Mouse (Mus musculus): ENCODE data around the gene Mapk10. TPM values are rescaled to one million over a fixed set of nuclear protein-coding genes. Genes with fewer than 3 reads are reported as not detected.

Mapk10 gene
- polyA plus RNA-seq, 1 experiment from 2014 or later, result 0.86 TPM

- H3K4me2 ChIP-seq, result no peak overlapping the region
- ATAC-seq (replicated peaks; ENCODE audit: insufficient number of reproducible peaks, low FRiP score, low TSS enrichment), result no peak
- no peaks in the 10 kb centered on the region for H3K36me3 ChIP-seq (ENCODE audit: control insufficient read depth, insufficient read depth, low read length)
- no peaks in the 10 kb centered on the region for H3K4me1 ChIP-seq (ENCODE audit: control insufficient read depth, insufficient read depth, low read length)
- no peak overlapping the region for H3K4me3 ChIP-seq (ENCODE audit: low read depth, low read length)
- no peaks in the 10 kb centered on the region for H3K9me3 ChIP-seq (replicated peaks; ENCODE audit: control insufficient read depth, low read length)
- WGBS (ENCODE audit: insufficient replicate concordance), result 83% methylated on average over 17 of the region's 17 CpGs
- H3K27ac ChIP-seq (ENCODE audit: low read depth, low read length), result no peak overlapping the region
- H3K27me3 ChIP-seq (ENCODE audit: control insufficient read depth, insufficient read depth, low read length), result no peaks in the 10 kb centered on the region
- H3K9ac ChIP-seq (ENCODE audit: low read depth, low read length), result no peak overlapping the region
These were observed 140.0 kb downstream of the Mapk10 start for GRCm38 (mm10) chr5:103071006-103071612.

DNA sequence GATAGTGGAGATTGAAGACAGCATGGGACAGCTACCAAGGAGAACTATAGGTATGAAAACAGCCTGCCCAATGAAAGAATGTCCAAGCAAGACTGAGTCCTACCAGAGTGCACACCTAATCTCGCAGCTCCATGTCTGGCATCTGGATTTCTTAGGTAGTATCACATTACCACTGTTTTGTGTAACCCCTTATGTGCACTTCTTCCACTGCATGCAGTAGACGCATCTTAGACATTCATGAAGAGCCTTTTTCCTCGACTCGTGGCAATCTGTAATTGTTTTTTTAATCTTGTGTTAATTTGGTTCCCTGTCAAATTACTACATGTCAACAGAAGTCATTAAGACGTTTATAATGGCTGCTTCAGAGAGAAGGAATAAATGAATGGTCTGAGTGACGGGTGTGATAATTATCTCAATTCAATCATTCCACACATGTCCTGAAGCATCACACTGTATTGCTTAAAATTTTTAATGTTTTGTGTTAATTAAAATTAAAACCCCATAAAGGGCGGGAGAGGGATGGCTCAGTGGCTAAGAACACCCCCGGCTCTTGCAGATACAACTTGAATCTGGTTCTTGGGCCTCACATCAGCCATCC, 160.7 kb downstream of the Mapk10 start:
- H3K36me3 ChIP-seq (ENCODE audit: control insufficient read depth, insufficient read depth, low read length), result no peaks in the 10 kb centered on the region
- ATAC-seq (replicated peaks; ENCODE audit: insufficient number of reproducible peaks, low FRiP score, low TSS enrichment), result no peak
- no peaks in the 10 kb centered on the region for H3K27me3 ChIP-seq (ENCODE audit: control insufficient read depth, insufficient read depth, low read length)
- WGBS (ENCODE audit: insufficient replicate concordance), result 71% methylated on average over 8 of the region's 8 CpGs
- no peak overlapping the region for H3K27ac ChIP-seq (ENCODE audit: low read depth, low read length)
- H3K4me3 ChIP-seq (ENCODE audit: low read depth, low read length), result no peak overlapping the region
- H3K9me3 ChIP-seq (replicated peaks; ENCODE audit: control insufficient read depth, low read length), result no peaks in the 10 kb centered on the region
- no peaks in the 10 kb centered on the region for H3K4me1 ChIP-seq (ENCODE audit: control insufficient read depth, insufficient read depth, low read length)
- H3K9ac ChIP-seq (ENCODE audit: low read depth, low read length), result no peak overlapping the region
- H3K4me2 ChIP-seq, result no peak overlapping the region

DNA sequence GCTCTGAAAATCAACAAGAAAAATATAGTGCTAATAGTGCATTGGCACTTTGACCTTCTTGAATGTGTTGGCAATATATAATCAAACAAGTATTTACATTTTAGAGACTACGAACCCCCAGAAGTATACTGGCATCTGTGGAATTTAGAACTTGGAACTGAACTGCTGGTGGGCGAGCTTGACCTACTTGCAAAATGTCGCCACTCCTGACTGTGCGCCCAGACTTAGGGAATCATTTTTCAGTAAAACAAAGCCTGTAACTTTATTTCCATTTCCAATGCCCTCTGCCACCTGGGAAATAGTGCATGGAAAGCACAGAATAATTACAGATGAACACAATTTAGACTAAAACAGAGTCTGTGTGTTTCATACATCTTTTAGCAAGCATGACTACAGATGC, 163.1 kb downstream of the Mapk10 start:
- Histone ChIP-seq H3K9ac (ENCODE audit: low read depth, low read length) (no peak overlapping the region), H3K4me2 (no peak overlapping the region), H3K4me1 (ENCODE audit: control insufficient read depth, insufficient read depth, low read length) (no peaks in the 10 kb centered on the region), H3K4me3 (ENCODE audit: low read depth, low read length) (no peak overlapping the region), H3K27me3 (ENCODE audit: control insufficient read depth, insufficient read depth, low read length) (no peaks in the 10 kb centered on the region), H3K27ac (ENCODE audit: low read depth, low read length) (no peak overlapping the region), H3K9me3 (replicated peaks; ENCODE audit: control insufficient read depth, low read length) (no peaks in the 10 kb centered on the region), H3K36me3 (ENCODE audit: control insufficient read depth, insufficient read depth, low read length) (no peaks in the 10 kb centered on the region)
- no peak for ATAC-seq (replicated peaks; ENCODE audit: insufficient number of reproducible peaks, low FRiP score, low TSS enrichment)
- 79% methylated on average over 4 of the region's 4 CpGs for whole genome bisulfite sequencing (ENCODE audit: insufficient replicate concordance)

- Histone ChIP-seq H3K4me2 (no peak overlapping the region), H3K9me3 (replicated peaks; ENCODE audit: control insufficient read depth, low read length) (no peaks in the 10 kb centered on the region), H3K4me3 (ENCODE audit: low read depth, low read length) (no peak overlapping the region), H3K27me3 (ENCODE audit: control insufficient read depth, insufficient read depth, low read length) (no peaks in the 10 kb centered on the region), H3K9ac (ENCODE audit: low read depth, low read length) (no peak overlapping the region), H3K4me1 (ENCODE audit: control insufficient read depth, insufficient read depth, low read length) (no peaks in the 10 kb centered on the region), H3K36me3 (ENCODE audit: control insufficient read depth, insufficient read depth, low read length) (no peaks in the 10 kb centered on the region), H3K27ac (ENCODE audit: low read depth, low read length) (no peak overlapping the region)
- ATAC-seq (replicated peaks; ENCODE audit: insufficient number of reproducible peaks, low FRiP score, low TSS enrichment), result no peak
- WGBS (ENCODE audit: insufficient replicate concordance), result 88% methylated on average over 3 of the region's 3 CpGs
These were observed 173.4 kb downstream of the Mapk10 start for GRCm38 (mm10) chr5:103037752-103038151.

DNA sequence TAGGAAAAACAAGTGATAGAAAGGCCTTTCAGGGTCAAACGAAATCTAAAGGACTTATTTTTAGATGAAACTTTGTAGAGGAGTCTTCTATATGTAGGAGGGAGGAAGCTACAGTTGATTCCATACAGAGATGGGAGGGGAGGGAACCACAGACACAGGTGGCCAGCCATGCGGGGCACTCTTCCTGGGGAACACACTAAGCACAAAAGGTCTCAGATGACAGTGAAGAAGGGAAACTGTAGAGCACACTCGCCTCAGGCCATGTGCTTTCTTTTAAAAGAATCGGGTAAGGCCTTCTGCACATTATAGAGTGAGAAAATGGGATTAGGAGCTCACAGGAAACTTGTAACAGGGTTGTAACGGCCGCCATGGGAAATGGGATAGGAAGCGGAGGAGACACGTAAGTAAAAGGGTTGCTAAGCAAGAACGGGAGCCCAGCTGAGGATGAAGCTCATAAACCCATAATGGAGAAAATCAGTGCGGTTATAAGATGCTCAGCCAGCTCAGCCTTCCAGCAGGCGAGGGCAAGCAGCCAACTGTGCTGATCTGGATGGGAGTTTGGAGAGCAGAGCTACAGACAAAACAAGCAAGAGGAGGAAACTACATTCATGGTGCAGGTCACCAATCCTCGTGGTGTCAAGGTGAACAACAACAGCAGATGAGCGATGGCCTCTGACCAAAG, 182.1 kb downstream of the Mapk10 start:
- H3K27ac ChIP-seq (ENCODE audit: low read depth, low read length), result no peak overlapping the region
- no peaks in the 10 kb centered on the region for H3K36me3 ChIP-seq (ENCODE audit: control insufficient read depth, insufficient read depth, low read length)
- no peak for ATAC-seq (replicated peaks; ENCODE audit: insufficient number of reproducible peaks, low FRiP score, low TSS enrichment)
- WGBS (ENCODE audit: insufficient replicate concordance), result 72% methylated on average over 13 of the region's 13 CpGs
- no peak overlapping the region for H3K4me3 ChIP-seq (ENCODE audit: low read depth, low read length)
- H3K4me1 ChIP-seq (ENCODE audit: control insufficient read depth, insufficient read depth, low read length), result no peaks in the 10 kb centered on the region
- H3K27me3 ChIP-seq (ENCODE audit: control insufficient read depth, insufficient read depth, low read length), result no peaks in the 10 kb centered on the region
- no peak overlapping the region for H3K9ac ChIP-seq (ENCODE audit: low read depth, low read length)
- no peak overlapping the region for H3K4me2 ChIP-seq
- H3K9me3 ChIP-seq (replicated peaks; ENCODE audit: control insufficient read depth, low read length), result no peaks in the 10 kb centered on the region

- no peak overlapping the region for H3K9ac ChIP-seq (ENCODE audit: low read depth, low read length)
- H3K4me3 ChIP-seq (ENCODE audit: low read depth, low read length), result no peak overlapping the region
- no peak for ATAC-seq (replicated peaks; ENCODE audit: insufficient number of reproducible peaks, low FRiP score, low TSS enrichment)
- no peaks in the 10 kb centered on the region for H3K36me3 ChIP-seq (ENCODE audit: control insufficient read depth, insufficient read depth, low read length)
- 46% methylated on average over 7 of the region's 7 CpGs for WGBS (ENCODE audit: insufficient replicate concordance)
- H3K9me3 ChIP-seq (replicated peaks; ENCODE audit: control insufficient read depth, low read length), result no peaks in the 10 kb centered on the region
- H3K4me2 ChIP-seq, result no peak overlapping the region
- H3K27me3 ChIP-seq (ENCODE audit: control insufficient read depth, insufficient read depth, low read length), result no peaks in the 10 kb centered on the region
- no peaks in the 10 kb centered on the region for H3K4me1 ChIP-seq (ENCODE audit: control insufficient read depth, insufficient read depth, low read length)
- no peak overlapping the region for H3K27ac ChIP-seq (ENCODE audit: low read depth, low read length)
These were observed 188.5 kb downstream of the Mapk10 start for GRCm38 (mm10) chr5:103022504-103023172.

- Histone ChIP-seq H3K4me2 (no peak overlapping the region), H3K27me3 (ENCODE audit: control insufficient read depth, insufficient read depth, low read length) (no peaks in the 10 kb centered on the region), H3K36me3 (ENCODE audit: control insufficient read depth, insufficient read depth, low read length) (no peaks in the 10 kb centered on the region), H3K4me1 (ENCODE audit: control insufficient read depth, insufficient read depth, low read length) (no peaks in the 10 kb centered on the region), H3K27ac (ENCODE audit: low read depth, low read length) (no peak overlapping the region), H3K9me3 (replicated peaks; ENCODE audit: control insufficient read depth, low read length) (no peaks in the 10 kb centered on the region), H3K9ac (ENCODE audit: low read depth, low read length) (no peak overlapping the region), H3K4me3 (ENCODE audit: low read depth, low read length) (no peak overlapping the region)
- no peak for ATAC-seq (replicated peaks; ENCODE audit: insufficient number of reproducible peaks, low FRiP score, low TSS enrichment)
- 77% methylated on average over 8 of the region's 8 CpGs for WGBS (ENCODE audit: insufficient replicate concordance)
These were observed 189.7 kb downstream of the Mapk10 start for GRCm38 (mm10) chr5:103021479-103021878.

DNA sequence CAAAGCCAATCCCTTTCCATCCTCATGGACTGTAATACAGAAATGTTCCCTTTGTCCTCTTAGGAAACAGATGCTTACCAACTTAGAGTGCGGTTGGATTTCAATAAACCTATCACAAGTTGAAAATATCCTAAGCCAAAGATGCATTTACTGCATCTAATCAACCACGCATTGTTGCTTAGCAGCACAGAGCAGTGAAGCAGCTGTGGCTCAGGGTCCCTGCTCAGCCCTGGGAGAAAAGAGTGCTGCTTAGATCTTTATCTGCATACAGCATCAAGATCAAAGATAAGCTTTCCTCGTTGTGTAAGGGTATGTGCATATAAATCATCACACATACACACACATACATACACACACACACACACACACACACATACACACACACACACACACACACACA, 190.2 kb downstream of the Mapk10 start:
- H3K9ac ChIP-seq (ENCODE audit: low read depth, low read length), result no peak overlapping the region
- H3K4me3 ChIP-seq (ENCODE audit: low read depth, low read length), result no peak overlapping the region
- H3K27ac ChIP-seq (ENCODE audit: low read depth, low read length), result no peak overlapping the region
- no peak for ATAC-seq (replicated peaks; ENCODE audit: insufficient number of reproducible peaks, low FRiP score, low TSS enrichment)
- H3K4me1 ChIP-seq (ENCODE audit: control insufficient read depth, insufficient read depth, low read length), result no peaks in the 10 kb centered on the region
- 65% methylated on average over 3 of the region's 3 CpGs for WGBS (ENCODE audit: insufficient replicate concordance)
- H3K27me3 ChIP-seq (ENCODE audit: control insufficient read depth, insufficient read depth, low read length), result no peaks in the 10 kb centered on the region
- H3K9me3 ChIP-seq (replicated peaks; ENCODE audit: control insufficient read depth, low read length), result no peaks in the 10 kb centered on the region
- H3K36me3 ChIP-seq (ENCODE audit: control insufficient read depth, insufficient read depth, low read length), result no peaks in the 10 kb centered on the region
- no peak overlapping the region for H3K4me2 ChIP-seq

All from heart, embryonic 11.5 days (tissue).